Mouse (Mus musculus) heart, postnatal 10 days (tissue): ENCODE results near the gene Pgc. TPM values are rescaled to one million over a fixed set of nuclear protein-coding genes. Genes with fewer than 3 reads are reported as not detected.
A peak's percentile ranks its signal among the peaks of the same experiment; 100 is the strongest.

Experiments used
- DNase-seq, 2 experiments: peaks; one replicate each; pipeline ENCODE4 v3.0.0; 2021
- intact Hi-C: fragments of 180-260 bp; cut with DNase I; formaldehyde crosslinking; loops from one replicate; pipeline ENCODE4 v1.15.1; 2025
- total RNA-seq, 2 experiments: library from RNA; stranded (reverse); gene quantifications; 2 replicates each; pipeline ENCODE4 v1.2.3; 2021

Pgc gene
- total RNA-seq, 2 experiments from 2014 or later: not detected

GRCm38 (mm10) chr17:47744746-47745368 lies 18.2 kb downstream of the Pgc start:
- no peak for DNase-seq
- intact Hi-C loops: loop anchor here (2.0 kb wide), 1 partner anchor 120 kb away; no protein-coding TSS in a partner anchor

GRCm38 (mm10) chr17:47748791-47749553 lies 22.3 kb downstream of the Pgc start:
- intact Hi-C loops: no loop called here
- DNase-seq: peak; percentile 55 to 58

- intact Hi-C loops: no loop called here
- DNase-seq: no peak
Measured at GRCm38 (mm10) chr17:47749626-47750025, 23.0 kb downstream of the Pgc start.

- intact Hi-C loops: no loop called here
- no peak for DNase-seq
Measured at GRCm38 (mm10) chr17:47750101-47750500, 23.5 kb downstream of the Pgc start.

GRCm38 (mm10) chr17:47751811-47752210 lies 25.2 kb downstream of the Pgc start:
- intact Hi-C loops: no loop called here
- no peak for DNase-seq

- DNase-seq: no peak
- intact Hi-C loops: no loop called here
Measured at GRCm38 (mm10) chr17:47753130-47753775, 26.6 kb downstream of the Pgc start.

GRCm38 (mm10) chr17:47754246-47754645 lies 27.6 kb downstream of the Pgc start:
- DNase-seq: peak; percentile 61 to 64
- intact Hi-C loops: no loop called here

GRCm38 (mm10) chr17:47756366-47756765 lies 29.7 kb downstream of the Pgc start:
- no peak for DNase-seq
- intact Hi-C loops: no loop called here

GRCm38 (mm10) chr17:47757056-47757610 lies 30.5 kb downstream of the Pgc start:
- intact Hi-C loops: no loop called here
- DNase-seq: no peak

GRCm38 (mm10) chr17:47759702-47760410 lies 33.2 kb downstream of the Pgc start:
- DNase-seq: peak; percentile 84 to 85
- intact Hi-C loops: no loop called here

GRCm38 (mm10) chr17:47762028-47762427 lies 35.4 kb downstream of the Pgc start:
- DNase-seq: no peak
- intact Hi-C loops: no loop called here

GRCm38 (mm10) chr17:47762518-47763340 lies 36.1 kb downstream of the Pgc start:
- intact Hi-C loops: no loop called here
- DNase-seq: peak; percentile 86 to 93

- intact Hi-C loops: no loop called here
- no peak for DNase-seq
Measured at GRCm38 (mm10) chr17:47765986-47766385, 39.3 kb downstream of the Pgc start.

- intact Hi-C loops: no loop called here
- DNase-seq: no peak
Measured at GRCm38 (mm10) chr17:47766407-47767043, 39.9 kb downstream of the Pgc start.

GRCm38 (mm10) chr17:47767081-47767455 lies 40.4 kb downstream of the Pgc start:
- intact Hi-C loops: no loop called here
- no peak for DNase-seq

GRCm38 (mm10) chr17:47767456-47768141 lies 41.0 kb downstream of the Pgc start:
- intact Hi-C loops: no loop called here
- DNase-seq: no peak

GRCm38 (mm10) chr17:47768707-47769276 lies 42.1 kb downstream of the Pgc start:
- DNase-seq: peak; percentile 70 to 71

More at GRCm38 (mm10) chr17:47768707-47769276, 42.1 kb downstream of the Pgc start:
- intact Hi-C loops: no loop called here
